Mouse (Mus musculus) hindbrain, embryonic 11.5 days (tissue): ENCODE results near the gene Gm20388. TPM values are rescaled to one million over a fixed set of nuclear protein-coding genes. Genes with fewer than 3 reads are reported as not detected.

Source experiments
- ATAC-seq: fragments of 200-750 bp; cut with Nextera tagmentation; 2 replicates; pipeline ENCODE4 v1.8.0; 2017; ENCODE audit warnings: mild to moderate bottlenecking, moderate TSS enrichment, moderate library complexity; ENCODE audit not compliant: low FRiP score
- DNase-seq: peaks from one replicate; pipeline ENCODE4 v3.0.0-alpha.2; 2015; ENCODE audit warnings: low spot score
- H3K27ac ChIP-seq: fragments of 300-500 bp; sonication (generic); 2 replicates; pipeline ENCODE4 v1.5.1; 2014; ENCODE audit warnings: mild to moderate bottlenecking, low read depth, low read length
- H3K27me3 ChIP-seq: fragments of 300-500 bp; sonication (generic); 2 replicates; pipeline ENCODE4 v1.6.1; 2014; ENCODE audit warnings: mild to moderate bottlenecking, low read length, moderate library complexity, mixed read lengths; ENCODE audit not compliant: control insufficient read depth, insufficient read depth
- H3K36me3 ChIP-seq: fragments of 300-500 bp; sonication (generic); 2 replicates; pipeline ENCODE4 v1.6.1; 2014; ENCODE audit warnings: mild to moderate bottlenecking, low read length, moderate library complexity, mixed read lengths; ENCODE audit not compliant: control insufficient read depth, insufficient read depth
- H3K4me1 ChIP-seq: fragments of 300-500 bp; sonication (generic); replicated peaks from 2 replicates; pipeline ENCODE4 v1.6.1; 2014; ENCODE audit warnings: low read length, mixed read lengths; ENCODE audit not compliant: control insufficient read depth, insufficient read depth
- H3K4me2 ChIP-seq: fragments of 300-500 bp; sonication (generic); replicated peaks from 2 replicates; pipeline ENCODE4 v1.6.1; 2014; ENCODE audit warnings: mild to moderate bottlenecking, low read depth, low read length
- H3K4me3 ChIP-seq: fragments of 300-500 bp; sonication (generic); 2 replicates; pipeline ENCODE4 v1.5.1; 2014; ENCODE audit warnings: low read depth, low read length
- H3K9ac ChIP-seq: fragments of 300-500 bp; sonication (generic); 2 replicates; pipeline ENCODE4 v1.6.1; 2014; ENCODE audit warnings: low read depth, low read length
- H3K9me3 ChIP-seq: fragments of 300-500 bp; sonication (generic); 2 replicates; pipeline ENCODE4 v1.6.1; 2016; ENCODE audit warnings: low read length; ENCODE audit not compliant: control insufficient read depth
- WGBS: fragments of 180-500 bp; shearing (Covaris S2); extraction: QIAGEN DNeasy Blood & Tissue Kit; methylation state at CpG from one replicate; pipeline ENCODE4 v1.1.7; 2014; 5-methylcytosine and 5-hydroxymethylcytosine counted together
- polyA plus RNA-seq: library from polyadenylated mRNA; unstranded; fragments of >200 nt; fragmentation: Nextera tagmentation; extraction: Ambion mirVana; gene quantifications from 2 replicates; pipeline ENCODE4 v1.2.1, GENCODE M21; 2014

The Gm20388 gene
- polyA plus RNA-seq, 1 experiment from 2014 or later, result 11.8 TPM

DNA sequence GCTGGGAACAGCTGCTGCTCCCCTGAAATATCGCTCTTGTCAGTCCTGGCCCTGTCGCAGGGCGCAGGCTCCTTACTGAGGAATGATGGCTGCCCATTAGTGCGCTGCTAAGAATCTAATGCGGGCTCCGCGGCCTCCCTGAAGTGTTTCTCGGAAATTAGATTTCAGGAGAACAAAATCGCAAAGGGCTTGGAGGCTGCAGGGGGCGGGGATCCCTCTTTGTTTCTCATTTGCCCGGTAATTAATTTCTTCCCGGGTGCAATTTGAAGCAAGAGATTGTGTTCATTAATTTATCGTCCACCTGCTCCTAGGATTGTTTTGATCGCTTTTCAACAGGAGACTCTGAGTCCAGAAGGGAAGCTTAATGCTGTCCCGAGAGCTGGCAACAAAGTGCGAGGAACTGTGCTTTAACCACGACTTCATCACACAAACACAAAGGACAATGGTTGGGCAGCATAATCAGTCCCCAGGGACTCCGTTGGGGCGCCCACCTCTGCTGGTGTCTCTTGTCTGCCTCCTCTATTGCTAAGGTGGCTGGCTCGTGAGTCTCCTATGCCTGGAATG lies 4230.3 kb downstream of the Gm20388 start:
- no peaks in the 10 kb centered on the region for H3K9me3 ChIP-seq
- no peak overlapping the region for H3K4me2 ChIP-seq
- 0 out of 2 replicates have a peak, but pooled peaks cover 4% of the 10 kb centered on the region for H3K4me1 ChIP-seq
- 49% methylated on average over 20 of the region's 20 CpGs for WGBS
- no peak overlapping the region for H3K9ac ChIP-seq
- no peaks in the 10 kb centered on the region for H3K36me3 ChIP-seq
- H3K4me3 ChIP-seq, result no peak overlapping the region
- H3K27ac ChIP-seq, result 0 out of 2 replicates have a peak overlapping the region, but pooled peaks have one; percentile 43
- ATAC-seq (peak; percentile 27; the same call in 1 of the 2 replicates), DNase-seq (peak; percentile 49)
- H3K27me3 ChIP-seq, result no peaks in the 10 kb centered on the region

DNA sequence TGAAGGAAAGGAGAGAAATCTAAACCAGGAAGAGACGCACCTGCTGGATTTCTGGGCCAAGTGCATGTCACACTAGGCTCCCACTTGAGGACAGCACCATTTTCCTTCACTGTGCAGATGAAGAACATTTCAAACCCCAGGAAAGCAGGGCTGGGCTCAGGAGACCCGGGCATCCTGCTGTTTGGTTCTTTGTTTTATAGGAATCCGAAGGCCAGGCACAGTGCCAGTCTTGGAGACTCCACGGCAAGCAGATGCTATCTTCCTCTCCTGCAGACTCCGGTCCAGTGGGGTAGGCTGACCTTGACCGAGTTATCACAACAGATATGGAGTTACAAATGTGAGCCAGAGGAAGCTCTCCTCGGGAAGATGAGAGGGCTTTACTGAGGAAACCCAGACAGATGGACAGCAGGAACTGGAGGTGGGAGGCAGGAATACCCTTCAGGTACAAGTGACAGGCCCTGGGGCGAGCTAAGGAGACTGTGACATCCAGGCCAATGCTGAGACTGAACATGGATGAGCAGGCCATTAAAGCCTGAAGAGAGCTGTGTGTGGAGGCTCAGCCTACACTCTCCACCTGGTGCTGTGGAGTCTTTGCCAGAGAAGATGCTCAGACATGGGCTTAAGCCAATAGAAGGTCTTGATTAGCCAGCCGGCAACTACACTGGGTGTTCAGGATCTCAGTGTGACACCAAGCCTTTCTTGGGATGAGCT lies 4231.2 kb downstream of the Gm20388 start:
- Histone ChIP-seq H3K27ac (no peak overlapping the region), H3K4me3 (no peak overlapping the region), H3K9ac (no peak overlapping the region), H3K4me2 (no peak overlapping the region), H3K4me1 (0 out of 2 replicates have a peak, but pooled peaks cover 4% of the 10 kb centered on the region), H3K27me3 (no peaks in the 10 kb centered on the region), H3K9me3 (no peaks in the 10 kb centered on the region), H3K36me3 (no peaks in the 10 kb centered on the region)
- 81% methylated on average over 9 of the region's 9 CpGs for WGBS
- DNase-seq (no peak), ATAC-seq (no peak)

DNA sequence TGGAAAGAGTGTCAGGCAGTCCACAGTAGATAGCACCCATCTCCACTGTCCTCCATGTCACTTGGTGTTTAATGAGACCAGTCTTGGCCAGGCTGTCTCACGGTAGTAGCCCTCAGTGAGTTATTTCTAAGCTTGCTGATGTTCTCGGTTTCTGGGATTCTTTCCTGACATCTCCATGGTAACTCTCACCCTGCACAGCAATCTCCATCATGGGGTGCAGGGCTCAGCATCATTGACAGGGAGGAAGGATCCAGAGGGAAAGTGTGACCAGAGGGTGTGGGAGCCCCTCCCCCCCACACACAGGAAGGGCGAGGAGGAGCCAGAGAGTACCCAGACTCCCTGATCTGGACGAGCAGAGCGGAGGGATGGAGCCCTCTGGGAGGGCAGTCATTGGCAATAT lies 4232.4 kb downstream of the Gm20388 start:
- Histone ChIP-seq H3K27ac (no peak overlapping the region), H3K4me1 (0 out of 2 replicates have a peak, but pooled peaks cover 4% of the 10 kb centered on the region), H3K4me2 (no peak overlapping the region), H3K9ac (no peak overlapping the region), H3K4me3 (no peak overlapping the region), H3K36me3 (no peaks in the 10 kb centered on the region), H3K27me3 (no peaks in the 10 kb centered on the region), H3K9me3 (no peaks in the 10 kb centered on the region)
- DNase-seq (no peak), ATAC-seq (no peak)
- 55% methylated on average over 5 of the region's 5 CpGs for WGBS

DNA sequence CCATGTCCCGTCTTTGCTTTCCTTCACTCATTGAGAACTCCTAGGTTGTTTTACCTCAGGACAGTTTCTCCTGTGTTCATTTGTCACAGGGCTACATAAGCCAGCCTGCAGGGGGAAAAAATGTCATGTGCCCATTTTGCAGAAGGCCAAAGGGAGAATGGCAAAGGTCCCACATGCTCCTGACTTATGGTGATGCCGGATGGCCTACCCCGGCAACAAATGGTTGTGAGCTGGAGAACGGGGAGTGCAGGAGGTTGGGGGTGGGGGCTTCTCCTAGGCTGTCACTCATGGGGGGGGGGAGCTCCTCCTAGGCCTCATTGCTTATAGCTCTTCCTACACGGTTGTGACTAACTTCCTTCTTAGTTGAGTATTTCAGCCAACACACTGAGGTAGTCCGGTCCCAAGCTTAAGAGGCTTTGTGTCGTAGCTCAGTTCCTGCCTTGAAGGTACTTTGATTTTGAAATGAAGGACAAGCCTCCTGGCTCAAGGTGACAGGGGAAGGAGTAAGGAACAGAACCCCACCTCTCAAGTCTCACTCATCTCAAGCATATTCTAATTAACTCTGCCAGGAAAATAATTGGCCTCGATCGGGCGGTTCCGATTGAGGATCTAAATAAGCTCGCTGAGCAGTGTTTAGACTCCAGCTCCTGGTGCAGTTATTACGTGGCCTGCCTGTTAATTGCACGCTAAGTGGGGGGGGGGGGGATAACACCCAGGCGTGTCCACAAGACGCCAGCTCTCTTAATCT lies 4233.4 kb downstream of the Gm20388 start:
- no peak for DNase-seq

DNA sequence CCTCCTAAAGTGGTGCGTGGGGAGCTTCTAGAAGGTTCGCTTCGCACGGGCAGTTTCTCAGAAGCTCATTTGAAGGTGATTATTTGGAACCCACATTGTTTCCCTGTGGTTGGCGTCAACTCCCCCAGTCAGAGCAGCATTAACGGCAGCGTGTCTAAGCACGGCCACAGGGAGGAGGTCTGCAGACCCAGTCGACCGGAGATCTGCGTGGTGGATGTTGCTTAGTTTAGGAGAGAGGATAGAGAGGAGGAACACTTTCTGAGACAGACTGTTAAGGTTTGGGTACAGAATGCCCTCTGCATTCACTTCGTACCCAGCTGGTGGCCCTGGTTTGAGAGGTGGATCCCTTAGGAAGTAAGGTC lies 4234.0 kb downstream of the Gm20388 start:
- Histone ChIP-seq H3K27ac (no peak overlapping the region), H3K9ac (no peak overlapping the region), H3K4me3 (no peak overlapping the region), H3K27me3 (no peaks in the 10 kb centered on the region), H3K4me1 (0 out of 2 replicates have a peak, but pooled peaks cover 4% of the 10 kb centered on the region), H3K36me3 (no peaks in the 10 kb centered on the region), H3K9me3 (no peaks in the 10 kb centered on the region), H3K4me2 (no peak overlapping the region)
- ATAC-seq, result no peak
- 82% methylated on average over 12 of the region's 12 CpGs for WGBS
- DNase-seq, result no peak

More for the DNA sequence above, 4233.4 kb downstream of the Gm20388 start:
- no peak overlapping the region for H3K4me3 ChIP-seq
- 90% methylated on average over 16 of the region's 16 CpGs for WGBS
- H3K4me2 ChIP-seq, result no peak overlapping the region
- ATAC-seq, result no peak
- no peaks in the 10 kb centered on the region for H3K36me3 ChIP-seq
- H3K27ac ChIP-seq, result no peak overlapping the region
- H3K9ac ChIP-seq, result no peak overlapping the region
- H3K4me1 ChIP-seq, result 0 out of 2 replicates have a peak, but pooled peaks cover 4% of the 10 kb centered on the region
- H3K27me3 ChIP-seq, result no peaks in the 10 kb centered on the region
- no peaks in the 10 kb centered on the region for H3K9me3 ChIP-seq

DNA sequence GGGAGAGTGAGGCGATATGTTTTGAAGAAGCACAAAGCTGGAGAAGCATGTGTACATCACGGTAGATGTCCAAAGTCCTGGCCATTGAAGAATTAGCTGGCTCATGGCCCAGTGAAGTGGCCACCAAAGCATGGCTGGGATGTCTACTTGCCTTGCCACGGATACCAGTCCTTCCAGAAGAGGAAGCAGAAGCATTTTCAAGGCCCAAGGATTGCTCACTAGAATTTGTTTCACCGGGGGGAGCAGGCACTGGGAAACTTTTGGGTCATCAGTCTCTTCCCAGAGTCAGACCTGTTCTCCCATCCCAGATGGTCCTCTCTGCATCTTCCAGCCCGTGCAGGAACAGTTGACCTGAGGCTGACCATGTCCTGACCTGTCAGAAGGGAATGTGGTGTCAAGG lies 4235.6 kb downstream of the Gm20388 start:
- H3K27me3 ChIP-seq, result no peaks in the 10 kb centered on the region
- no peak for ATAC-seq
- no peaks in the 10 kb centered on the region for H3K9me3 ChIP-seq
- DNase-seq, result no peak
- H3K9ac ChIP-seq, result no peak overlapping the region
- no peak overlapping the region for H3K4me3 ChIP-seq
- H3K36me3 ChIP-seq, result no peaks in the 10 kb centered on the region
- WGBS, result 82% methylated on average over 5 of the region's 5 CpGs
- H3K27ac ChIP-seq, result no peak overlapping the region
- 0 out of 2 replicates have a peak, but pooled peaks cover under 1% of the 10 kb centered on the region for H3K4me1 ChIP-seq
- H3K4me2 ChIP-seq, result no peak overlapping the region

DNA sequence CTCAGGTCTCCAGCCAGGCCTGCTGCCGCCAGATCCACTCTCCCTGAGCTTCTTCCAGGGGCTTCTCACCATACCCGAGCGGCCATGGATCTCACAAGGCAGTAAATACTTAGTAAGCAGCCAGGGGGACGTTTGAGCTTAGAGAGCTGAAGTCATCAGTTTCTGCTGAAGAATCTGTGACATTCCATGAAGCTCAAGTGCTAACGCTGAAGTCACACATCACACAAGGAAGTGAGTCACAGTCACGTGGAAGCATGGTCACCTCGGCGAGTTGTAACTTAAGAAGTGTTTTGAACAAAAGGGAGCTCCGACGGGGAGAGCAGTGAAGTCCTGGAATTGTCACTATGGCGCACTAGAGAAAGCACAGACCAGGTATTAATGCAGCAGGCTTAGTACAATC lies 4239.4 kb downstream of the Gm20388 start:
- no peak overlapping the region for H3K9ac ChIP-seq
- H3K36me3 ChIP-seq, result no peaks in the 10 kb centered on the region
- no peak overlapping the region for H3K27ac ChIP-seq
- H3K4me2 ChIP-seq, result no peak overlapping the region
- H3K4me1 ChIP-seq, result no peaks in the 10 kb centered on the region
- no peaks in the 10 kb centered on the region for H3K9me3 ChIP-seq
- no peak for ATAC-seq
- H3K4me3 ChIP-seq, result no peak overlapping the region
- no peak for DNase-seq
- WGBS, result 83% methylated on average over 11 of the region's 11 CpGs
- no peaks in the 10 kb centered on the region for H3K27me3 ChIP-seq

DNA sequence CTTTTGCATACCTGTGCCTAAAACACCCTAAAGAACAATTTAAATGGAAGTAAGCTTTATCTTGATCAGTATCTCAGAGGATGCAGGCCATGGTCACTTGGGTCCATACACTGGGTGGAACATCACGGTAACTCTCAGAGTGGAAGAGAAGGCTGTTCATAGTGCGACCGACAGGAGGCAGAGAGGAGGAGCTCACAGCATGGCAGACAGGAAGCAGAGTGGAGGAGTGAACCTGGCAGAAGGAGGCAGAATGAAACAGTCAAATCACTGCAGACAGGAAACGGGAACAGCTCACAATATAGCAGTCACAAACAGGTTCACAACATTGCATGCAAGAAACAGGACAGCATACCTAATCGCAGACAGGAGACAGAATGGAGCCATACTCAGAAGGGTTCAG lies 4239.9 kb downstream of the Gm20388 start:
- WGBS, result 87% methylated on average over 5 of the region's 5 CpGs
- no peaks in the 10 kb centered on the region for H3K4me1 ChIP-seq
- no peak overlapping the region for H3K4me3 ChIP-seq
- H3K27me3 ChIP-seq, result no peaks in the 10 kb centered on the region
- no peak for DNase-seq
- ATAC-seq, result no peak
- H3K36me3 ChIP-seq, result no peaks in the 10 kb centered on the region
- H3K4me2 ChIP-seq, result no peak overlapping the region
- H3K9ac ChIP-seq, result no peak overlapping the region
- no peak overlapping the region for H3K27ac ChIP-seq
- no peaks in the 10 kb centered on the region for H3K9me3 ChIP-seq
